Mouse (Mus musculus) kidney, adult 2 months (tissue): Measurements from ENCODE around the gene Gm8439.

Experiments used
- CTCF ChIP-seq: fragments of 200-500 bp; conservative IDR thresholded peaks from 2 replicates; pipeline ENCODE4 v1.5.1; 2011; ENCODE audit warnings: low read depth, mild to moderate bottlenecking, control low read depth, low read length, moderate library complexity, mixed read lengths; ENCODE audit not compliant: insufficient read depth, insufficient read length
- POLR2A ChIP-seq: fragments of 200-500 bp; IDR thresholded peaks from one replicate; pipeline ENCODE4 v1.6.1; 2011; ENCODE audit warnings: low read depth, low read length, control low read depth

DNA sequence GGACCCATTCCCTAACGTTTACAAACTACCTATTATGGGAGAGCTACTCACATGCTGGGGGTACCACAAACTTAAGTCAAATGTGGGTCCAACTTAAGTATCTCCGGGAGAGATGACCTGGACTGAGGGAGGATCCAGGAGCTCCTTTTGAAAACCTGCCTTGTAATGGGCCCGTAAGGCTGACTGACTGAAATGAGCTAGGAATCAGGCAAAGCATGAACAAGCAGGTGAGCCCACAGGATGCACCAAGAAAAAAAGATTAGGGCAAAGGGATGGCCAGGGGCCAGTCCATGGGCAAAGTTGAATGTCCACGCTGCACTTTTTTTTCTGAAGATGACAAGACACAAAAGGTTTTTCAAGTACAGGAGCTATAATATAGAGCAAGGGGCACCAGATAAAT is 19.5 kb upstream of the Gm8439 start:
- TF ChIP-seq CTCF (no peak), POLR2A (no peak)
